Mouse (Mus musculus): ENCODE measurements around the gene Emsy. TPM values are rescaled to one million over a fixed set of nuclear protein-coding genes. Genes with fewer than 3 reads are reported as not detected.

The Emsy gene
- total and polyA plus RNA-seq, 3 experiments, result 12.3 to 25.2 (median 14.6) TPM

GRCm38 (mm10) chr7:98655681-98656530, 677 bp downstream of the Emsy start (continued):
- no peak for TF ChIP-seq ETS1 (conservative IDR thresholded peaks at IDR 0.05; ENCODE audit: low read depth, low read length)
- TF ChIP-seq MAX (IDR thresholded peaks at IDR 0.05; ENCODE audit: low read length), result no peak
- TF ChIP-seq EP300 (IDR thresholded peaks at IDR 0.05; ENCODE audit: low read length), result no peak
- no peak for TF ChIP-seq USF1 (IDR thresholded peaks at IDR 0.05; ENCODE audit: low read depth, low read length)
- TF ChIP-seq TBP (conservative IDR thresholded peaks at IDR 0.05; ENCODE audit: low read depth, low read length), result no peak
- no peak for TF ChIP-seq POLR2AphosphoS2 (IDR thresholded peaks at IDR 0.05; ENCODE audit: low read depth, low read length)
- TF ChIP-seq CHD2 (IDR thresholded peaks at IDR 0.05; ENCODE audit: low read length), result peak; percentile 46; the same call in 1 of the 2 replicates
- TF ChIP-seq CHD1 (IDR thresholded peaks at IDR 0.05; ENCODE audit: low read depth, low read length), result no peak
- no peak for TF ChIP-seq RCOR1 (conservative IDR thresholded peaks at IDR 0.05; ENCODE audit: low read depth, low read length)
- no peak for TF ChIP-seq JUN (IDR thresholded peaks at IDR 0.05; ENCODE audit: insufficient read depth, low read depth, low read length)
- no peak for TF ChIP-seq KAT2A (IDR thresholded peaks at IDR 0.05; ENCODE audit: insufficient replicate concordance, low read length)
- no peak for TF ChIP-seq MAFK (IDR thresholded peaks at IDR 0.05; ENCODE audit: insufficient replicate concordance, low read length)
- peak; percentile 80 for TF ChIP-seq MXI1 (IDR thresholded peaks at IDR 0.05; ENCODE audit: low read depth, low read length)
- TF ChIP-seq RAD21 (IDR thresholded peaks at IDR 0.05; ENCODE audit: low read depth, low read length), result no peak
- TF ChIP-seq UBTF (IDR thresholded peaks at IDR 0.05; ENCODE audit: low read depth, low read length), result no peak
- peak; percentile 38; the same call in 1 of the 2 replicates for TF ChIP-seq ZMIZ1 (IDR thresholded peaks at IDR 0.05; ENCODE audit: low read depth, low read length)
- no peak for TF ChIP-seq SMC3 (IDR thresholded peaks at IDR 0.05; ENCODE audit: low read depth, low read length)
- TF ChIP-seq MYC (IDR thresholded peaks at IDR 0.05; ENCODE audit: low read depth, low read length), result no peak
- no peak; the same call in 1 of the 2 replicates for TF ChIP-seq HCFC1 (IDR thresholded peaks at IDR 0.05; ENCODE audit: low read depth, low read length)

GRCm38 (mm10) chr7:98651651-98652050, 4.9 kb downstream of the Emsy start:
- Histone ChIP-seq H3K27me3 (replicated peaks) (no peaks in the 10 kb centered on the region), H3K4me2 (ENCODE audit: insufficient read depth, low read depth, poor library complexity, severe bottlenecking) (no peak overlapping the region), H3K27ac (ENCODE audit: insufficient read depth, low read depth) (no peak overlapping the region), H3K4me3 (replicated peaks in 1 of 3; ENCODE audit: low read depth in 2 of 3, low read length in 2 of 3, poor library complexity in 1 of 3) (no peak overlapping the region), H3K9me3 (replicated peaks; ENCODE audit: low read length) (no peaks in the 10 kb centered on the region), H3K36me3 (replicated peaks in 1 of 2; ENCODE audit: control insufficient read depth in 1 of 2, insufficient read depth in 1 of 2, low read length in 1 of 2) (peaks cover 21 to 65% of the 10 kb centered on the region in 2 experiments), H3K79me2 (replicated peaks; ENCODE audit: control insufficient read depth, extremely low read depth, insufficient read depth, poor library complexity, severe bottlenecking) (peaks cover 39% of the 10 kb centered on the region), H3K9ac (ENCODE audit: insufficient read depth, low read depth) (no peak overlapping the region), H3K4me1 (ENCODE audit: control insufficient read depth in 1 of 2, insufficient read depth in 2 of 2) (peaks cover 0 to 14% of the 10 kb centered on the region in 2 experiments; a peak in 2 of 4 replicates)
- no peak for DNase-seq (ENCODE audit: extremely low read depth)
- in situ Hi-C loops (cut with MboI; ENCODE audit: low pct_ligation_motif_present, low pct_unique_long_range_greater_than_20kb, low sequenced_read_pairs) (no loop called here), dilution Hi-C loops (cut with MboI; ENCODE audit: extremely low pct_ligation_motif_present, extremely low pct_unique_long_range_greater_than_20kb, low sequenced_read_pairs) (no loop called here)
- TF ChIP-seq ZC3H11A (IDR thresholded peaks at IDR 0.05; ENCODE audit: low read depth, low read length) (no peak), CTCF (conservative IDR thresholded peaks at IDR 0.05 in 1 of 2, IDR thresholded peaks at IDR 0.05 in 1 of 2; ENCODE audit: low read depth in 2 of 2, low read length in 2 of 2) (peak in 1 of 2 experiments; percentile 19; a peak in 2 of 4 replicates)

Measured in CH12.LX (cell line).